Mouse (Mus musculus): ENCODE data around the gene Tmcc3.

Tmcc3 gene

DNA sequence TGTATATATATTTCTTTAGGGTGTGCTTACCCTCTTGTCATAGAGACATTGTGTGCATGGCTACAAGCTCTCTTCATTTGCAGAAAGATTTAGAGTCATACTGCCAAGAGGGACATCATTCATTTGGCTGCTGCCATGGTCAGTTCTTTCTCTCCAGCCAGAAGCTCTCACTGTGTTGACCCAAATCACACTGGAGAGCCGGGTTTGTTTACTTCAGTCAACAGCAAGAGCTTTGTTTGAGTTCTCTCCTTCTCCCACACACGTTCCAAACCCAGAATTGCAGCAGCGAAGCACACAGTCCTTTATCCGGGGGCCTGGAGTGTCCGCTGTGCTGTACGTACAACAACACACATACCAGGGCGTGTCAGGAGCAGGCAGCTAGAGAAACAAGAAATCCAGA lies 154.6 kb downstream of the Tmcc3 start:
- CTCF ChIA-PET: no interaction called here

- CTCF ChIA-PET: no interaction called here
These were observed 159.7 kb downstream of the Tmcc3 start for GRCm38 (mm10) chr10:94471487-94471886.

DNA sequence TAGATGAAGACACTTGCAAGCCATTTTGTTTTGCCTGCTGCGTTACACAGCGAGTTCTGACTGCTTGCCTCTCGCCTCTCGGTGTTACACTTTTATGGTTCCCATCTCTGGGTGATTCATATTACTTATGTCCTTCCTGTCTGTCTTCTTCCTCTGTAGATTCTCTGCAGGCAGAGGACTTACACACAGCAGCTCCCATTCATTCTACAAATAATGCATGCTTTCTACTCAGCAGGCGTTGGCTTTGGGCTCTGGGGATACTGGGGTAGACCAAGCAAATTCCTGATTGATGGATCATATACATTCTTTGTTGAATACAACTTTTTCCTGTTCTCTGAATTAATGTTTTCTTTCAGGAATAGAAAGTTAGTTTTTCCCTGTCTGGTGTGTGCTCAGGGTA lies 161.8 kb downstream of the Tmcc3 start:
- CTCF ChIA-PET: interaction anchor here (0.7 kb wide), 1 partner anchor 503 kb away, joined by 3 read pairs; no protein-coding TSS in a partner anchor

DNA sequence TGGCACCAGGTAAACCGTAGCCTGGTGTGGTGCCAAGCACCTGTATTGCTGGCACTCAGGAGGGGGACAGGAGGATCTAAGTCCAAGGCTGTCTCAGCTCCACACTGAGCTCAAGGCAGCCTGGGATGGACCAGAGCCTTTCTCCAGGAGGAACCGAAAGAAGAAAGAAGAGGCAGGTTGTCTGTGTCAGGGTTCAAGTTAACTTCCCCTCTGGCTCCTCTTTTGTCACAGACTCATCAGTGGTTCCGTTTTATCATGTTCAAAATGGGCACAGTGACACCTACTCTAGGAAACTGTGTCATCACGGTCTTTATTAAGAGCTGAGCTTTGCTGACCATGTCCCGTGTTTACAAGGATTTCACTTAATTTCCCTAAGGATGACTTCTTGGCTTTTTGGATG lies 162.4 kb downstream of the Tmcc3 start:
- CTCF ChIA-PET: no interaction called here

DNA sequence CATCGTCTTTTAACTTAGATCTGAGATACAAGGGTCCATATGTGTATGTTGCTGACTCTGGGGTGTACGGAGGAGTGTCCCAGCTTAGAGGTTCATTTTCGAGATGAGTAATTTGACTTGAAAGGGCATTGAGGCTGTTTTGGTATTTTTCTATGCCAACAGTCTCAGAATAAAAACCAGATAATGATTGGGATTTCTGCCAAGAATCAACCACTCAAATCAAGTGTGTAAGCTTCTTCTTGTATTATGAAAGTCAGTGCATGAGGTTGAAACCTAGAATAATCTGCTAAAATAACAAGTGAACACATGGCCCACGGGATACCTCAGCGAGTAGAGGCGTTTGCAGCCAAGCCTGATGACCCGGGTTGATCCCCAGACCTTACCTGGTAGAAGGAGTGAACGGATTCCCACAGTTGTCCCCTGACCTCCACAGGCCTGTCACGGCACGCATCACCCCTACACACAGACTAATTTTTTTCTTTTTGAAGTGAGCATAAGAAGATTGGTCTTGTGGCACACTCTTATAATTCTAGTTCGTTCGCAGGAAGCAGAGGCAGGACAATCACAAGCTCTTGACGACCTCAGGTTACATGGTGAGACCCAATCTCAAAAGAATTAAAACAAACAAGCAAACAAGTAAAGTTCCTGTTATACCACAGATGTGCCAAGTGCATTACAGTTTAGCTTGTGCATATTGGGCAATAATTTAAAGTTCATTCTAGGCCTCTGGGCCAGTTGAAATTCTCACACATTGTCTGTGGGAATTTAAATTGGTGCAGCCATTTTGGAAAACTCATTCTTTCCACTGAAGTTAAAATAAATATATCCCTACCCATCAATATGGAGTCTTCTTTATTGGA lies 165.8 kb downstream of the Tmcc3 start:
- CTCF ChIA-PET: no interaction called here

- CTCF ChIA-PET: no interaction called here
These were observed 167.9 kb downstream of the Tmcc3 start for GRCm38 (mm10) chr10:94479646-94480045.

DNA sequence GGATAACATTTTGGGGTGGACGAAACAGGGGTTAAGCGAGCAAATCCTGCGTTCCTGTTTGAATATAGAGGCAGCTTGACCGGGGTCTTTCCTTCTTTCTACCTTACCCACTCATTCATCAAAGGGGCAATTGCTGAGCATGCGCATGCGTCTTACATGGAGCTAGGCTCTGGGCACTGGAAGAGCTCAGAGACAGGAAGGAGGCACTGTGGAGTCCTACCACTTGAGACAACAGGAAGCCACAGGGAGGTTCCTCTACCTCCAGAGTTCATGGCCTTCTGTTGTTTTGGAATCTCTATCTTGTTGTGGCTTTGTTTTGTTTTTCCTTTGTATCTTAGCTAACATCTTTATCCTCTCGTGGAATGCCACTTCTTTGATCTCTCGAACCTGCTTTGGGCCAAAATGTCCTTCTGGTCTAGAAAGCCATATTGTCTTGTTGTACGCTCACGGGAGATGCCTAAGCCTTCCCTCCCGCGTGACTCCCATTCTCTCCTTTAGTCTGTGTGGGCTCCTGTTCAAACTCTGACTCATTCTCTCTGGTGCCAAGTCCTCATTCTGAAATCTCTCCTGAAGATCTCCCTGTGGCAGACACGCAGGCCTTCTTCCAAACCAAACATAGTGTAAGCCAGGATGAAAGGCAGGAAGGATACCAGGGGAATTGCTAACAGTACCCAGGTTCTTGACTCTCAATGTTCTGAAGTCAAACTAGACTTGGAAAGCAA lies 168.8 kb downstream of the Tmcc3 start:
- CTCF ChIA-PET: no interaction called here

GRCm38 (mm10) chr10:94481613-94482012 lies 169.9 kb downstream of the Tmcc3 start:
- CTCF ChIA-PET: no interaction called here

GRCm38 (mm10) chr10:94486179-94486578 lies 174.4 kb downstream of the Tmcc3 start:
- CTCF ChIA-PET: no interaction called here

GRCm38 (mm10) chr10:94489509-94489908 lies 177.8 kb downstream of the Tmcc3 start:
- CTCF ChIA-PET: no interaction called here

DNA sequence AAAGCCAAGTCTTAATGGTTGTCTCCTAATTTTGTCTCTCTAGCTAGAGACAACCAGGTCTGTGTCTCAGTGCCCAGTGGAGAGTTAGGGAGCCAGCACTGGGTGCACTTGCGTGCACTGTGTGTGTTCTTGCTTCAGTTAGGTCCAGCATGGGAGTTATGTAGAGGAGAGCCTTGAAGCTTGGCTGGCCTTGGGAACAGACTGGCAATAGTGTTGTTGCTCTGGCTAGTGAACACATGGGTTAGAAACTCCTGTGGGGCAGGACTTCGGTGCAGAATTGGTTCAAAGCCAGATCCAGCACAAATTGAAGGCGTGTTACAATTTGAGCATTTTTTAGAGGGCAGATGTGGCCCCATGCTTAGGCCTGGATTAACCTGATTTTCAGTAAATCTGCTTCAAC lies 179.3 kb downstream of the Tmcc3 start:
- CTCF ChIA-PET: no interaction called here

- CTCF ChIA-PET: no interaction called here
These were observed 182.7 kb downstream of the Tmcc3 start for GRCm38 (mm10) chr10:94494403-94494846.

- CTCF ChIA-PET: no interaction called here
These were observed 183.9 kb downstream of the Tmcc3 start for GRCm38 (mm10) chr10:94495496-94496235.

- CTCF ChIA-PET: interaction anchor here (0.6 kb wide), 1 partner anchor 1002 kb away, joined by 18 read pairs; no protein-coding TSS in a partner anchor
These were observed 185.2 kb downstream of the Tmcc3 start for GRCm38 (mm10) chr10:94496826-94497440.

DNA sequence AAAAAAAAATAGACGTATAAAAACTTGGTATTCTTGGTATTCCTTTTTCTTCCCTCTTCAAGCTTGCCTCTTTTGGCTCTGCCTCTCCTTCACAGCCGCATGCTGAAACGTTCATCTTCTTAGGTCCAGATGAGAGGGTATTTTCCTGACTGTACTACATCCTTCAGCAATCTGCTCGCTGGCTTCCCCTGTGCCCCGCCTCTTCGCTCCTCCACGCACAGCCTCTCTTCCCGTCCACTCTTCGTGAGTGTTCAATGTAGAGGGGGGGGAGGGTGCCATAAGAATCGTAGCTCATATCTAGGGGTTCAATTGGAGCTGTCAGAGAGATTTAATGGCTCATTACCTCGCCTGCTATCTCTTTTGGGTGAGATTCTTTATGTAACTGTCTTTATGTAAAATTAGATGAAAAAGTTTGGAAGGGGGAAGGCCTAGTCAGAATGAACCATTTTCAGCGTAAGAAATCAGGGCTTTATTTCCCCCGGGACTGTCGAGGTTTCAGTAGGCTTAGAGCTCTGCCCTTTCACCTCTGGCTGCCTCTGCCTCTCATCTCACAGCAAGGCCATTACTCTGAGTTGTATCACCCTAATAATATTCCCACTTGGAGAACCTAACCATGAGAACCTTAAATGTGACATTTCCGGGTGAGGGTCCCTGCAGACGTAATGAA lies 188.6 kb downstream of the Tmcc3 start:
- CTCF ChIA-PET: no interaction called here

DNA sequence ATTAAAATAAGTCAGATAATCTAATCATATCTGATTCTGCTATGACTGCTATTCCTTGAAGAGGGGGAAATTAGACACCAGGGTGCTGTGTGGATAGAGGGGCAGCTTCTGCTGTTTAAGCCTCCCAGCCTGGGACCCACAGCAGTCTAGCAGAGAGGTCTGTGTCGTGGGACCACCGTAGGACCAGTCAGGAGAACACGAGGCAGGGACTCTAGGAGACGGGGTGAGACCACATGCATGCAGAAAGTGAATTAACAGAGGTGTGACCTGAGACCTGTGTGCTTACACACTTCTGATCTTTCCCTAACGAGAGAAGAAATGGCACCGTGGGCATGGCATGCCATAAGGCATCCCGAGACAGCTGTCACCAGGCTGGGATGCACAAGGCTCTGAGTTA lies 189.1 kb downstream of the Tmcc3 start:
- CTCF ChIA-PET: no interaction called here

GRCm38 (mm10) chr10:94501796-94502195 lies 190.0 kb downstream of the Tmcc3 start:
- CTCF ChIA-PET: no interaction called here

DNA sequence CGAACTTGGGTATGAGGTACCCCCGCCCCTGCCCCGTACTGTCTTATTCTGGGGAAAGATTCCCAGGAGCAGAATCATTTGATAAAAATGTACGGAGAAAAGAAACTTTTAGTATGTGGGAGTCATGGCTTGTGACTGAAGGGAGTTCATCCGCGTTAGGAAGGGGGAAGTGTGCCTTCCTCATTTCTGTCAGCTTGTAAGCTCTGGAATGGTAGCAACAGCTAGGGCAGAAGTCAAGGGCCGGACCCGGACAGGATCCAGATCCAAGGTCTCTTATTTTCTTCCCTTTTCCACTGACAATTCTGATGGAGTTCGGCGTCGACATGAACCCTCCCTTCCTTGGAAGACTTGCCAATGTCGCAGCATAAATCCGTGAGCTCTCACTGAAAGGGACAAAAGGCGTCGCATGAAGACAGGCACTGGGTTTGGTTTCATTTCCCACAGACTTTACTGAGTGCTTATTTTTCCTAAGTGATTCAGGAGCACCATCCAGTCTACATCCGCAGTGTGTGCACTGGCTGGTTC lies 193.6 kb downstream of the Tmcc3 start:
- CTCF ChIA-PET: no interaction called here

DNA sequence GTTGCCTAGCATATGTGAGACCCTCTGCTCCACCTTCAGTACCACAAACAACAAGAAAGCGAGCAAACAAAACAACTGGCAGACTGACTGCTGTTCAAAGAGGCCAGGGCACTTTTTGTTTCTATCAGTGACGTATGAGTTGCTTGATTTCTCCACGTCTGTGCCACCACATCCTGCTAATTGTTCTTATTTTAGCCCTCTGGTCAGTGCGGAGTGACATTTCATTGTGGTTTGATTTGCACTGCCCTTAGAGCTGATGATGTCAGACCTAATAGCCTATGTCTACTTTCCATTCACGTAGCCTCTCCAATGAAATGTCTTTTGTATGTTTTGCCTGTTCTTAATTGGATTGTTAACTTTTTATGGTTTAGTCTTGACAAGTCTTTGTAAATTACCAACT lies 197.1 kb downstream of the Tmcc3 start:
- CTCF ChIA-PET: no interaction called here

- CTCF ChIA-PET: interaction anchor here (0.7 kb wide), 1 partner anchor 379 kb away, joined by 3 read pairs; no protein-coding TSS in a partner anchor
These were observed 201.0 kb downstream of the Tmcc3 start for GRCm38 (mm10) chr10:94512771-94513170.

- CTCF ChIA-PET: no interaction called here
These were observed 202.3 kb downstream of the Tmcc3 start for GRCm38 (mm10) chr10:94514091-94514505.
